Mouse (Mus musculus) cerebellum, adult 18-20 months (tissue): ENCODE data around the gene Zc3h7a.
"Not testable (repeated sequence)": the region's sequence is repeated elsewhere in the genome, so short reads cannot be mapped to it uniquely, and the experiment has no call there.

Experiments used
- DNase-seq, 2 experiments: peaks; one replicate each; pipeline ENCODE4 v3.0.0; 2021

The Zc3h7a gene

GRCm38 (mm10) chr16:11176208-11176883, at the start of gene Zc3h7a:
TSS of gene Zc3h7a (minus strand) at chr16:11176393.
- DNase-seq = peak; percentile 92 to 94

GRCm38 (mm10) chr16:11217801-11218200, 41.6 kb upstream of the Zc3h7a start:
- DNase-seq = no peak

GRCm38 (mm10) chr16:11203600-11204390, 27.6 kb upstream of the Zc3h7a start:
- no peak for DNase-seq

GRCm38 (mm10) chr16:11202571-11203554, 26.7 kb upstream of the Zc3h7a start, which contains the start of gene Rsl1d1:
TSS of gene Rsl1d1 (minus strand) at chr16:11203331.
- DNase-seq = peak; percentile 91

GRCm38 (mm10) chr16:11201740-11202394, 25.7 kb upstream of the Zc3h7a start:
- no peak for DNase-seq

GRCm38 (mm10) chr16:11200247-11200646, 24.1 kb upstream of the Zc3h7a start:
- no peak for DNase-seq

GRCm38 (mm10) chr16:11198467-11198866, 22.3 kb upstream of the Zc3h7a start:
- DNase-seq = no peak

- no peak for DNase-seq
Observed at GRCm38 (mm10) chr16:11197052-11197451, 20.9 kb upstream of the Zc3h7a start.

- no peak for DNase-seq
Observed at GRCm38 (mm10) chr16:11193231-11193630, 17.0 kb upstream of the Zc3h7a start.

GRCm38 (mm10) chr16:11190150-11190549, 14.0 kb upstream of the Zc3h7a start:
- DNase-seq = peak; percentile 61 to 69

GRCm38 (mm10) chr16:11177404-11177803, 1.2 kb upstream of the Zc3h7a start:
- DNase-seq = no peak

GRCm38 (mm10) chr16:11176884-11177244, 671 bp upstream of the Zc3h7a start:
- no peak for DNase-seq

- DNase-seq = peak in 1 of 2 experiments; percentile 53
Observed at GRCm38 (mm10) chr16:11175489-11176207, 545 bp downstream of the Zc3h7a start.

- no peak for DNase-seq
Observed at GRCm38 (mm10) chr16:11175100-11175488, 1.1 kb downstream of the Zc3h7a start.

GRCm38 (mm10) chr16:11174671-11175081, 1.5 kb downstream of the Zc3h7a start:
- peak; percentile 46 to 55 for DNase-seq

GRCm38 (mm10) chr16:11171679-11172078, 4.5 kb downstream of the Zc3h7a start:
- no peak for DNase-seq

GRCm38 (mm10) chr16:11166431-11166830, 9.8 kb downstream of the Zc3h7a start:
- no peak for DNase-seq

GRCm38 (mm10) chr16:11164695-11165255, 11.4 kb downstream of the Zc3h7a start:
- DNase-seq = no peak

GRCm38 (mm10) chr16:11157721-11158120, 18.5 kb downstream of the Zc3h7a start:
- DNase-seq = not testable (repeated sequence)

- no peak for DNase-seq
Observed at GRCm38 (mm10) chr16:11154500-11154899, 21.7 kb downstream of the Zc3h7a start.
